Mouse (Mus musculus): ENCODE measurements around the gene Gpat3.

Gene Gpat3

GRCm38 (mm10) chr5:100860417-100861053 lies 15.0 kb downstream of the Gpat3 start:
- peak; percentile 86 for DNase-seq (ENCODE audit: low read depth, low spot score)

DNA sequence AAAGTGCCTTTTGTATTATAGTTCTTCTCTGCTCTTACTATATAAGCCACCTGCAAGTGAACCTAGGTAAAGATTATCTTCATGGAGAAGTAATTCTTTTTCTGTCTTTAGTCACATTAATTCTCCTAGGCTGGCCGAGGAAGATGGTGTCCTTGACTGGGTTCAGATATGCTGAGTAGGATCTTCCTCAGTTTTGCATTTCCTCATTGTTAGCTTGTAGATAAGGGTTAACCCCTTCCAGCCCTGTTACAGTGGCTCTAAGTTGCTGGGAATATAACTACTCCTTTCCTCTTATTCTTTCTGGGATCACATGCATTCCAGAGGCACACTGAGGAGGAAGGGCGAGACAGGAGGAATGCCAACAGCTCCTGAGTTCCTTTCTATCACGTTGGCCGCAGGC lies 15.6 kb downstream of the Gpat3 start:
- no peak for DNase-seq (ENCODE audit: low read depth, low spot score)

GRCm38 (mm10) chr5:100861811-100862210 lies 16.3 kb downstream of the Gpat3 start:
- DNase-seq (ENCODE audit: low read depth, low spot score) = no peak

DNA sequence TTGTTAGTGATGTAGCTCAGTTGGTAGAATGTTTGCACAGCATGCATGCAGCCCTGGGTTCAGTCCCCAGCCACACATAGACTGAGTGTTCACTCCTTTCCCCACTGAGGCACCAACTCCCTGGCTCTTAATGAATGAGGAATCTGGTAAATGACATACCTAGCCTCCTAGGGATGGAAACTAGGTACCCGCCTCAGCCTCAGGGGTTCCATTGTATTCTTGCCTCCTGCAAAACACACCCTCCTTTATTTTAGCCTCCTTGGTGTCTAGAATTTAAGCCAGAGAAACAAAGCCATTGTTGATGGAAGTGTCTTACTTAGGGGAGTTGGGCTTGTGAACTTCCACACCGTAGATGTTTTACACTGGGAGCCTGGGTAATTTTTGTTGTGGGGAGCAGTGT lies 17.6 kb downstream of the Gpat3 start:
- no peak for DNase-seq (ENCODE audit: low read depth, low spot score)

DNA sequence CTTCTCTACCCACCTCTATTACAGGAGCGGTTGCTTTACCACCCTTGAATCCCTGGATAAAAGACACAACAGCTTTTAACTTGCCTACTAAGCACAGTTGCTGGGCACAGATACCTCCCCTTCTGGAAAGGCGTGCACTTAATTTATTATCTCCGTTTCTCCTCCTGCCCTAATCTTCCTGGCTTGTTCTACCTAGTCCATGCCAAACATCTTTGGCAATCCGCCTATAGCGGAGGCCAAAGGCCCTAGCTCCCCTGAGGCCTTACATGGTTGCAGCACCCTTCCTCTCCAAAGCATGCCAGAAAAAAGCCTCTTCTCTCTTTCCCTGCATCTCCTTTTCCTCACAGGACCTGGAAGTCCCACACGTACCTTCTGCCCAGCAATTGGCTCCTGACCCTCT lies 18.9 kb downstream of the Gpat3 start:
- peak; percentile 15 for DNase-seq (ENCODE audit: low read depth, low spot score)

GRCm38 (mm10) chr5:100866183-100866582 lies 20.7 kb downstream of the Gpat3 start:
- no peak for DNase-seq (ENCODE audit: low read depth, low spot score)

DNA sequence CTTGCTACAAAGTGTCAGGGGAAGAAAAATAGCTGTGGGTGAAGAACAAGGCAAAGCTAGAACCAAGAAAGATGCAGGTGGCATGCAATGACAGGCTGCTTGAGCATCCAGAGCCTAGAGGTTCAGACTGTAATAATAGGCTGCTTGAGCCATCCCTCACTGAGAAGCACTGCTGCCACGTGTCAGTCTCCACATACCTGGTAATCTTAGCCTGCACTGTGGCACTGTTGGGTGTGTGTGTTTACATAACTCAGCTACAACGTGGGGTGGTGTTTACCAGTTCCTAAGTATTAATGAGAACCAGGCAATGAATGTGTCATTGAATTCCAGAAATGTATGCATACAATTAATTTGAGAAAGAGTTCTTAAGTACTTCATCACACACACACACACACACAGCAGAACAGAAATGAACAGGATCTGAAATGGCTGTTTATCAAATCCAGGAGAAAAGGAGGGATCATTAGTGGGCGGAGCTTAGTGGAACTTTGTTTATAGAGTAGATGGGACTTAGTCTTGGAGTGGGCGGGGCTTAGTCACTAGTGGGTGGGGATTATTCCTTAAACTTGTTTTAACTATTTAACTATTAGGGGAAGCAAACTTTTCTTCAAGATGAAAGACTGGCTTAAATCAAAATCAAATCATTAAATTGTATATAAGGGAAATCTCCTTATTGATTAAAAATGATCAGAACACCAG lies 23.8 kb downstream of the Gpat3 start:
- no peak for DNase-seq (ENCODE audit: low read depth, low spot score)

DNA sequence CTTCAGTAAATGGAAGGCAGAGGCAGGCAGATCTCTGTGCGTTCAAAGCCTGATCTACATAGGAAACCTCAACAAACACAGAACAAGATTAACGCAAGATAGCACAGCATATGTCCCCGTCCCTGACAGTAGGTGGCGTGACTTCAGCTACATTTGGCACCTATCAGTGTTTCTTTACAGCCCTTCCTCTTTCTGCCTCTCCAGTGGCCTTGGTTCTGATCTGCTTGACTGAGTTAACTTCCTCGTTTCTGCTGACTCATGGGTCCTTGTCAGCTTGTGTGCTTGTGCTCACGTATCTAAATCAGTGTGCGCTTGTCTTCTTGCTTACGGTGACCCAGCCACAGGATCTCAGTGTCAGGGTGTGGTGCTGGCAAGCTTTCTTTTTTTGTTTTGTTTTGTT lies 26.5 kb downstream of the Gpat3 start:
- peak; percentile 25 for DNase-seq (ENCODE audit: low read depth, low spot score)

- no peak for DNase-seq (ENCODE audit: low read depth, low spot score)
These were observed 29.2 kb downstream of the Gpat3 start for GRCm38 (mm10) chr5:100874721-100875120.

DNA sequence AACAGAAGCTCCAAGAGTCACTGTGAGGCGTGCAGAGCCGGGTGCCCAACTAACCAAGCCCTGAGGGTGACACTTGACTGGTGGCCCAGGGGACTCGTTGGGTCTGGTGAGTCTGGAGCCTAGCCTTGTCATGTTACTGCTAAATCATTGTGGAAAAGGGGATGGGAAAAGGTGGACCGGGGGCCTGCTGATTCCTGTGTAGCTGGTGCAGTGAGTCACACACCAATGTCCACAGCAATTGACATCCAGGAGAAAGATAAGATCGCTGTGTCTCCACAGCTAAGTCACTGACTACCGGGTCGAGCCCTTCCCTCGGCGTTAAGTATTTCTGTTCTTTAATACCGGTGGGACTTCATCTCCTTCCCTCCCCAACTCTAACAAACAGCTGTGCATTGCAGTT lies 29.7 kb downstream of the Gpat3 start:
- no peak for DNase-seq (ENCODE audit: low read depth, low spot score)

DNA sequence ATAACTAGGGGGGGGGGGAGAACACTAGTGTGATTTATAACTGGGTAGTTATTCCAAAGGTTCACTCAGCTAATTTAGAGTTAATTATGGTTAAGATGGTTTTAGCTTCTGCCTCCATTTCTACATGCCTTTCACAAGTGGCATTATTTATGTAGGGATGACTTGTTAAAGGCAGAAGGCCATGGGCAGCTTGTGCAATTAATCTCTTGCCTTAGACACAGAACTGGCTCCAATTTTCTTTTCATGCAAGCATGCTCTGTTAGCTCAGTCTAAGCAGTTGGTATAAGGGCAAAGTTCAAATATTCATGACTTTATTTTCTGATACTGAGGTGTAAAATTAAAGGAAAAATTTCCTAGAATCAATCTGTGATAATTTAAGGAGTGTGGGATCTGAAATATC lies 31.5 kb downstream of the Gpat3 start:
- DNase-seq (ENCODE audit: low read depth, low spot score) = no peak

DNA sequence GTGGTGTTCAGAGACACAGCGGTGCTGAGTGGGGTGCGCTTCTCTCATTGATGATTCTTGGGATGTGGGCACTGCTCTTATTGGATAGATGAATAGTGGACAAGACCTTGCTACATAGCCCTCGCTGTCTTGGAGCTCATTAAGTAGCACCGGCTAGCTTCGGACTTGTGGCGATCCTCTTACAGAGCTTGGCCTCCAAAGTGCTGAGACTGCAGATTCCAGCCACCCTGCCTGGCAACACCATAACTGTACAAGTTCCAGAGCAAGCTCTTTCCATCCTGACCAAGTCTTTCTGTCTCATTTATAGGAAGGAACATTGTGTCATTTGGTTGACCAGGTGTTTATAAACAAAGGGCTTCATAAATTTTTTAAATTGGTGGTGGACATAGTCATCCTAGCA lies 39.7 kb downstream of the Gpat3 start:
- peak; percentile 58 for DNase-seq (ENCODE audit: low read depth, low spot score)

- no peak for DNase-seq (ENCODE audit: low read depth, low spot score)
These were observed 40.9 kb downstream of the Gpat3 start for GRCm38 (mm10) chr5:100886331-100886988.

DNA sequence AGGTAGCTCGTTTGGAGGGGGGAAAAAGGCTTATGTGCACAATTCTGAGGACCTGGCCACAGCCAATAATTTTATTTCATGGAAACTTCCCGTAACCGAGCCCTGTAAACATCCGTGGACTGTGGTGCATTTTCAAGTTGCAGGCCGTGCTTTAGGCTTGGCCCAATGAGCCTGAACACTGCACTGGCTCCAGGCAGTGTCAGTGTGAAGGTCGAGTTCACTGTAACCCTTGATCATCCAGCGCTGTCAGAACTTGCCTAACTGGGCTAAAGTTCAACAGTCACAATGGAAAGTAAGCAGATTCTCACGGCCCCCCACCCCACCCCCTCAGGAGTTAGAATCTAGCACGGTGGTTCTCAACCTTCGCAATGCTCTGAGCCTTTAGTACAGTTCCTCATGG lies 50.7 kb downstream of the Gpat3 start:
- no peak for DNase-seq (ENCODE audit: low read depth, low spot score)

DNA sequence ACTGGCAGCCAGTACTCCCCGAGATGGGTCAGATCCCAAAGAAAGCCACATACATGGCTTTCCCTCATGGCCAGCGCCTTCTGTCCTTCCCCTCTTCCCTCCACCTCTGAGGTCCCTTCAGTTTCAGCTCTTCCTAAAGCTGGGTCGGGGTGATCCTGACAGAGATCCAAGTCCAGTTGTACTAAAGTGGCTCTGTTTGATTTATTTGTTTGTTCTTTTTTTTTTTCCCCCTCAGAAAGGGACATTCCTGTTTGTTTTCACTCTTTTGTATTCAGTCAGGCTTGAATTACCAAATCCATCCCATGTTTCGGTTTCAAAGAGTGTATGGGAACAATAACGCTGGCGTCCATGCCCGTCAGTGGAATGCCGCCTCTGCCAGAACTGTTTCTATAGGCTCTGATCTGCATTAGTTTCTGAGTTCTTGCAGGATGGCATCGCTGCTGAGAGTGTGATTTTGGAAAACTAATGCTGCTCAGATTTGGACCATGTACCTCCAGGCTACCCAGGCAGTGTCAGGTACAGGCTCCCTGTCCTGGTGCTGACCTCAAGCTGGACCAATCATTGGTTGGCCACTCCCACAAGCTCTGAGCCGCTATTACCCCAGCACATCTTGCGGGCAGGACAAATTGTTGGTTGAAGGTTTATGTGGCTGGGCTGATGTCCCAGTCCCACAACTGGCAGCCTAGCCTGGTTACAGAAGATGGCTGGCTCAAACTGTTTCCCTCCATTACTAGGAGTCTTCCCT lies 54.4 kb downstream of the Gpat3 start:
- no peak for DNase-seq (ENCODE audit: low read depth, low spot score)

GRCm38 (mm10) chr5:100901046-100901445 lies 55.5 kb downstream of the Gpat3 start:
- DNase-seq (ENCODE audit: low read depth, low spot score) = no peak

DNA sequence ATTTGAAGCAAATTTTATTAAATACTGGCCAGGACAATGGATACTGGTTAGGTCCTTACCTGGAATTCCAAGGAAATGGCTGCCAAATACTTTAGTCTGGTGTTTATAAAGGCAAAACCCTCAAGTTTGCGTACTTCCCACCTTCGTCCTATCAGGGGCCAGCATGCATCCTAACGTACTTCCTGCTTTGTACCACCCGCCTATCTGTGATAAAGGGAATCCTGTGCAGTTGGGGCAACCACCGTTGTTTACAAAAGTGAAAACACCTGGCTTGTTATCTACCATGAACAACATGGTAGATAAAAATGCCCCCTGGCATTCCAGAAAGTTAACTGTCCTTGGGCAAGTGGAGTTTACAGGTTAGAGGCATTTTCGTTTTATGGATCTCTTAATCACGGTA lies 63.0 kb downstream of the Gpat3 start:
- no peak for DNase-seq (ENCODE audit: low read depth, low spot score)

- no peak for DNase-seq (ENCODE audit: low read depth, low spot score)
These were observed 63.4 kb downstream of the Gpat3 start for GRCm38 (mm10) chr5:100908901-100909300.

- peak; percentile 41 for DNase-seq (ENCODE audit: low read depth, low spot score)
These were observed 64.2 kb downstream of the Gpat3 start for GRCm38 (mm10) chr5:100909691-100910090.

- no peak for DNase-seq (ENCODE audit: low read depth, low spot score)
These were observed 66.1 kb downstream of the Gpat3 start for GRCm38 (mm10) chr5:100911502-100912097.

GRCm38 (mm10) chr5:100912366-100912765 lies 66.9 kb downstream of the Gpat3 start:
- no peak for DNase-seq (ENCODE audit: low read depth, low spot score)

DNA sequence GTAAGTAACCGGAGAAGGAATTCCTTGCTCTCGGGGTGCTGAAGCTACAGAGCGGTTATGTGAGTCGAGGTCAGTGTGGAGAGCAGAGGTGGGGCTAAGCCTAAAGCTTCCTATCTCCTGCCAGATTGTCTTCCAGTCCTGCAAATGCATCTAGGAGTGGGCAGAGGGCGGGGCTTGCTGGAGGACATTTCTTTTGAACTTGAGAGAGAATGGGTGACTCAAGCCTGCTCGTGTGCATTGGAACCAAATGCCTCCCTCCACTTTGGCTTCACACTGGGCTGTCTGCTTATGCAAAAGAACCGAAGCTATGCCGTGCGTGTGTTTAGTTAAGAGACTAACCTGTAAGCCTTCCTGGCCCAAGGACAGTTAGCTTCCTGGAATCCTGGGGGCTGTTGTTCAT lies 67.8 kb downstream of the Gpat3 start:
- no peak for DNase-seq (ENCODE audit: low read depth, low spot score)

Measured in skeletal muscle tissue, adult 2 months (tissue).